Mouse (Mus musculus) hindbrain, embryonic 15.5 days (tissue): ENCODE measurements around the gene Gal3st2c. TPM values are rescaled to one million over a fixed set of nuclear protein-coding genes. Genes with fewer than 3 reads are reported as not detected.
"Not testable (repeated sequence)": the region's sequence is repeated elsewhere in the genome, so short reads cannot be mapped to it uniquely, and the experiment has no call there.

Source experiments
- ATAC-seq: fragments of 200-750 bp; cut with Nextera tagmentation; 2 replicates; pipeline ENCODE4 v1.8.0; 2017; ENCODE audit warnings: low read depth, moderate number of reproducible peaks, moderate TSS enrichment; ENCODE audit not compliant: low FRiP score
- H3K27ac ChIP-seq: fragments of 300-500 bp; sonication (generic); replicated peaks from 2 replicates; pipeline ENCODE4 v1.5.1; 2015; ENCODE audit warnings: mild to moderate bottlenecking, inconsistent platforms
- H3K27me3 ChIP-seq: fragments of 300-500 bp; sonication (generic); 2 replicates; pipeline ENCODE4 v1.6.1; 2015; ENCODE audit warnings: control low read depth, inconsistent platforms
- H3K36me3 ChIP-seq: fragments of 300-500 bp; sonication (generic); 2 replicates; pipeline ENCODE4 v1.6.1; 2015; ENCODE audit warnings: control low read depth, inconsistent platforms
- H3K4me1 ChIP-seq: fragments of 300-500 bp; sonication (generic); replicated peaks from 2 replicates; pipeline ENCODE4 v1.6.1; 2015; ENCODE audit warnings: control low read depth, inconsistent platforms
- H3K4me2 ChIP-seq: fragments of 300-500 bp; sonication (generic); 2 replicates; pipeline ENCODE4 v1.6.1; 2015; ENCODE audit warnings: moderate library complexity, mild to moderate bottlenecking, inconsistent platforms
- H3K4me3 ChIP-seq: fragments of 300-500 bp; sonication (generic); 2 replicates; pipeline ENCODE4 v1.5.1; 2015; ENCODE audit warnings: mild to moderate bottlenecking, inconsistent platforms
- H3K9ac ChIP-seq: fragments of 300-500 bp; sonication (generic); 2 replicates; pipeline ENCODE4 v1.6.1; 2015; ENCODE audit warnings: inconsistent platforms
- H3K9me3 ChIP-seq: fragments of 300-500 bp; sonication (generic); 2 replicates; pipeline ENCODE4 v1.6.1; 2016; ENCODE audit warnings: control low read depth, inconsistent platforms
- WGBS: fragments of 180-500 bp; shearing (Covaris S2); methylation state at CpG from one replicate; pipeline ENCODE4 v1.1.7; 2015; 5-methylcytosine and 5-hydroxymethylcytosine counted together
- polyA plus RNA-seq: library from polyadenylated mRNA; unstranded; fragments of >200 nt; fragmentation: Nextera tagmentation; extraction: Ambion mirVana; gene quantifications from 2 replicates; pipeline ENCODE4 v1.2.1, GENCODE M21; 2015

Gene Gal3st2c
- polyA plus RNA-seq, 1 experiment from 2014 or later: not detected

- WGBS: 74% methylated on average over 6 of the region's 6 CpGs
- H3K4me2 ChIP-seq: no peak within 1 kb of the TSS
- H3K4me1 ChIP-seq: no peaks in the 10 kb centered on the region
- H3K27ac ChIP-seq: no peak within 1 kb of the TSS
- H3K36me3 ChIP-seq: no peaks in the 10 kb centered on the region
- H3K27me3 ChIP-seq: no peaks in the 10 kb centered on the region
- H3K9me3 ChIP-seq: no peaks in the 10 kb centered on the region
- no peak within 1 kb of the TSS for H3K9ac ChIP-seq
- ATAC-seq: no peak
- no peak within 1 kb of the TSS for H3K4me3 ChIP-seq
Measured at GRCm38 (mm10) chr1:94052373-94052772, 62.1 kb downstream of the Gal3st2c start, which contains the start of gene Pdcd1. Pdcd1 (minus strand) TSS chr1:94052553.

- H3K4me2 ChIP-seq: no peak overlapping the region
- no peaks in the 10 kb centered on the region for H3K27me3 ChIP-seq
- 66% methylated on average over 7 of the region's 7 CpGs for WGBS
- H3K27ac ChIP-seq: no peak overlapping the region
- no peaks in the 10 kb centered on the region for H3K36me3 ChIP-seq
- H3K9ac ChIP-seq: no peak overlapping the region
- no peak for ATAC-seq
- H3K4me1 ChIP-seq: no peaks in the 10 kb centered on the region
- H3K4me3 ChIP-seq: no peak overlapping the region
- H3K9me3 ChIP-seq: no peaks in the 10 kb centered on the region
Measured at GRCm38 (mm10) chr1:94053530-94054216, 63.4 kb downstream of the Gal3st2c start.

GRCm38 (mm10) chr1:94054481-94054880 lies 64.2 kb downstream of the Gal3st2c start:
- H3K4me1 ChIP-seq: no peaks in the 10 kb centered on the region
- ATAC-seq: no peak

GRCm38 (mm10) chr1:94055966-94056365 lies 65.7 kb downstream of the Gal3st2c start:
- Histone ChIP-seq H3K4me1 (no peaks in the 10 kb centered on the region), H3K27ac (no peak overlapping the region), H3K9ac (no peak overlapping the region), H3K4me2 (no peak overlapping the region), H3K4me3 (no peak overlapping the region), H3K9me3 (no peaks in the 10 kb centered on the region), H3K27me3 (no peaks in the 10 kb centered on the region), H3K36me3 (no peaks in the 10 kb centered on the region)
- 88% methylated on average over 3 of the region's 3 CpGs for WGBS
- ATAC-seq: no peak

More at GRCm38 (mm10) chr1:94054481-94054880, 64.2 kb downstream of the Gal3st2c start:
- Histone ChIP-seq H3K36me3 (no peaks in the 10 kb centered on the region), H3K4me3 (no peak overlapping the region), H3K27ac (no peak overlapping the region), H3K9me3 (no peaks in the 10 kb centered on the region), H3K9ac (no peak overlapping the region), H3K4me2 (no peak overlapping the region), H3K27me3 (no peaks in the 10 kb centered on the region)
- 64% methylated on average over 1 of the region's 1 CpGs for WGBS

- WGBS: 100% methylated on average over 2 of the region's 2 CpGs
- ATAC-seq: no peak
Measured at GRCm38 (mm10) chr1:94057401-94057800, 67.1 kb downstream of the Gal3st2c start.

GRCm38 (mm10) chr1:94058281-94058680 lies 68.0 kb downstream of the Gal3st2c start:
- H3K9me3 ChIP-seq, H3K27me3 ChIP-seq, ATAC-seq, H3K4me2 ChIP-seq, H3K4me3 ChIP-seq, H3K9ac ChIP-seq, H3K4me1 ChIP-seq, H3K27ac ChIP-seq, H3K36me3 ChIP-seq: not testable (repeated sequence)
- WGBS: 68% methylated on average over 1 of the region's 1 CpGs

More at GRCm38 (mm10) chr1:94057401-94057800, 67.1 kb downstream of the Gal3st2c start:
- Histone ChIP-seq H3K27me3 (no peaks in the 10 kb centered on the region), H3K4me3 (no peak overlapping the region), H3K4me1 (no peaks in the 10 kb centered on the region), H3K9ac (no peak overlapping the region), H3K27ac (no peak overlapping the region), H3K4me2 (no peak overlapping the region), H3K9me3 (no peaks in the 10 kb centered on the region), H3K36me3 (no peaks in the 10 kb centered on the region)

Other genes starting within 250 kb of the Gal3st2c start
- 84.5 and 100 TPM in 2 replicates for gene Atg4b, start 239.0 kb upstream of the Gal3st2c start, polyA plus RNA-seq
- 43.8 and 50.9 TPM in 2 replicates for gene Thap4, start 235.6 kb upstream of the Gal3st2c start, polyA plus RNA-seq
- gene Dtymk, start 188.6 kb upstream of the Gal3st2c start, polyA plus RNA-seq: 146 and 148 TPM in 2 replicates
- 9.8 and 9.9 TPM in 2 replicates for gene Ing5, start 186.5 kb upstream of the Gal3st2c start, polyA plus RNA-seq
- gene D2hgdh, start 165.6 kb upstream of the Gal3st2c start, polyA plus RNA-seq: 16.9 and 17.1 TPM in 2 replicates
- gene Gal3st2, start 129.2 kb upstream of the Gal3st2c start, polyA plus RNA-seq: not detected in 2 replicates
- not detected in 2 replicates for gene Gal3st2b, start 72.2 kb upstream of the Gal3st2c start, polyA plus RNA-seq
- 0.18 TPM in 1 of 2 replicates, not detected in the other for gene Neu4, start 29.9 kb downstream of the Gal3st2c start, polyA plus RNA-seq
- gene Pdcd1, start 62.0 kb downstream of the Gal3st2c start, polyA plus RNA-seq: 0.10 TPM in 1 of 2 replicates, not detected in the other